Mouse (Mus musculus) layer of hippocampus, postnatal 25 days (tissue): Measurements from ENCODE around the gene Gpr183. TPM values are rescaled to one million over a fixed set of nuclear protein-coding genes. Genes with fewer than 3 reads are reported as not detected.

Experiments
- DNase-seq, 2 experiments: peaks; one replicate each; pipeline ENCODE4 v3.0.0; 2022; ENCODE audit warnings: mixed read lengths in 2 of 2, low spot score in 1 of 2; ENCODE audit errors: extremely low spot score in 1 of 2
- total RNA-seq, 2 experiments: library from RNA; stranded (reverse); gene quantifications; 2 replicates each; pipeline ENCODE4 v1.2.3; 2021

Gene Gpr183
- total RNA-seq, 2 experiments from 2014 or later: 0.87 to 0.96 TPM

- DNase-seq: no peak
Measured at GRCm38 (mm10) chr14:121958041-121958750, 6.8 kb downstream of the Gpr183 start.

DNA sequence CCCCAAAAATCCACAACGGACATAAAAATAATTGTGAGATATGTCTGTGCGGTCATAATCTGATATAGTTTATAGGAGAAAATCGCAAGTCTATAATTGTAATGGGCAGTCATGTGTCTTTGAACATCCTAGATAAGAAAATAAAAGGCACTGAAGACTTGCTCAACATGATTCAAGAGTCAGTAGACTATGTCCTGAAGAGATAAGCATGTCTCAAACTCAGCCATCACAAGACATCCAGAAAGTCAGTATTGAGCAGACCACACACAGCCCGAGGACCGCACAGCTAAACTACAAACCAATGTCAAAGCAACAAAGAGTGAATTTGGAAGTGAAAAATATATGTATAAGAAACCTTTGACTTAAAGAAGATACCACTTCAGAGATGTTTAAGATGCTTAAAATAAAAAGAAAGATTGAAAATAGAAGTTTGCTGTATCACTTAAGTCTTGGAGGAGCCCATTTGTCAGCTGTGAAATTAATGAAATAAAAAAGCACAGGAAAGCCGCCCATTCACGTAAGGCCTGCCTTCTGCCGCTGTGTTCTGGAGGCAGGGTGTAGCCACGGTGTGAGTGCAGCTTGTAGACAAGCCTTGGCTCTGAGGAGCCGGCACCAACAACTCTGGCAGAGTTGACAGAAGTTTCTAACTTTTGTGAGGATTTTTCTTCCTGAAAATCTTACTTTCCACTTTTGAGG, 7.7 kb downstream of the Gpr183 start:
- no peak for DNase-seq

DNA sequence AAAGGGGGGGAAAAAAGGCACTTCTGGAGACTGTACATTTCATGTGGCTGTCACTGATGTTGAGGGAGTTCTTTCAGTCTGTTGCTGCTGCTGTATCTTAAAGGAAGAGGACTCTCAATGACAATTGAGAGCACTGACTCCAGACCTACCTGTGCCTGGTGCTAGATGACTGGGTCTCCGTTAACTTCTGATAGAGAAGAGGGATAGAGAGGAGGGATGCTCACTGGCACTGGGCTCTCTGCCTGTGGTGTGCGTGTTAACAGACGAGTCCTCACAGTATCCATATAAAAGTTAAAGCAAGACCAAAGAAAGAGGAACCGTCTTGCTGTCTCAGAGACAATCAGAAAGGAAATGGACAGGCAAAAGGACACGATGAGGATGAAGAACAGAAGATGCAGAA, 8.7 kb downstream of the Gpr183 start:
- no peak for DNase-seq

DNA sequence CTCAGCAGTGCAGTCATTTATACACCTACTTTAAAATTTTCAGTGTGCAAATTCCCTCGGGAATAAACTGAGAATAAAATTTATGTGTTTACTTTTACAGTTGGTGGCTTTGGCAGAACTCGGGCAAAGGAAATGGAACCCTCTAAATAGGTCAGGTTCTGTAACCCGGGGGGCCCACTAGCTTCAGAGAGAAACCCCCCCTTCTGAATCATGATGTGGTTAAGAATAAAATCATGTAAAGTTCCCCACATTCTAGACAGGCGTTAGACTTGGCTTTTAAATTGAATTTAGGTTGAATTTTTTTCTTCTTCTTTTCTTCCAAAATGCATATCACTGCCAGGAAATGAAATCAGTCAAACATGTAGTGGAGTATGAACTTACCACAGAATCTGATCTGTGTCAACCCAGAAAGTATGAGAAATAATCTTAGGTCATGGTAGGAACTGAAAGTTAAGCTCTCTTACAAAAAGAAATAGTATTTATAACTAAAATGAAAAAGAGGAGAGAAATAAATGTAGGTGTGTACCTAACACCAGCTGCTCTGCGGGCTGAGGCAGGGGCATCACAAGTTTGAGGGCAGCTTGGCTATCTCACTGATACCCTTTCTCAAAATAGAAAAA, 9.7 kb downstream of the Gpr183 start:
- no peak for DNase-seq

- no peak for DNase-seq
Measured at GRCm38 (mm10) chr14:121954608-121955007, 10.4 kb downstream of the Gpr183 start.

DNA sequence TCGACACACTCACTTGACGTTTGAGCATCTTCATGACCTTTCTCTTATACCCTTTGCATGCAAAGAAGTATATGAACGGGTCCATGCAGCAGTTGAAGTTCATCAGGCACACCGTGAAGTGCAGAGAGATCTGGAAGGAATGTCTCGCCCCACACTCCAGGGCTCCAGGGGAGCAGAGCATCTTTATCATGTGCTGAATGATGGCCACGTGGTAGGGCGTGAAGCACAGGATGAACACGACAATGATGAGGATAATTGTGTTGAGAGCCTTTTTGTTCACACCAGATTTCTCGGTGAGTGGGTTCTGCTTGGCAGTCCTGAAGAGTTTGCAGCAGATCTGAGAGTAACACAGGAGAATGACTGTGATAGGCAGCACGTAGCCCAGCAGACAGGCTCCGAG, 10.9 kb downstream of the Gpr183 start:
- DNase-seq: no peak

- no peak for DNase-seq
Measured at GRCm38 (mm10) chr14:121952046-121952400, 13.0 kb downstream of the Gpr183 start.

- DNase-seq: no peak
Measured at GRCm38 (mm10) chr14:121951399-121952045, 13.5 kb downstream of the Gpr183 start.

DNA sequence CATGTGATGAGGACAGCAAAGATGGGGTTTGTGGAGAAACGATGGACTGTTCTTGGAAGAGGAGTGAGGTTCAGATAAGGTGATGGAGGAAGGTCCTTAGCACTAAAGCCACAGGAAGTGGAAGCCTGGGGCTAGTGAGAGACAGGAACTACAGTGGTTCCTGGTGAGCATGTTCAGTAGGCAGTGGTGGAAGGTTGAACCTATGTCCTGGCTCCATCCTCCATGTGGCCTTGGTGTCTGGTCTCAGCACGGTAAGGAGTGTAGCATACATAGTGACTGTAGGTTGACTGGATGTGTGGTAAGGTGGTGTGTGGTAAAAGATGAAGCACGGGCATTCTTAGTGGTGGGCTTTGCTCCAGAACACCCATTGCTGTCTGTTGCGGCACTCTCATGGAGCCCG, 15.1 kb downstream of the Gpr183 start:
- DNase-seq: no peak

GRCm38 (mm10) chr14:121949436-121949835, 15.6 kb downstream of the Gpr183 start:
- no peak for DNase-seq

DNA sequence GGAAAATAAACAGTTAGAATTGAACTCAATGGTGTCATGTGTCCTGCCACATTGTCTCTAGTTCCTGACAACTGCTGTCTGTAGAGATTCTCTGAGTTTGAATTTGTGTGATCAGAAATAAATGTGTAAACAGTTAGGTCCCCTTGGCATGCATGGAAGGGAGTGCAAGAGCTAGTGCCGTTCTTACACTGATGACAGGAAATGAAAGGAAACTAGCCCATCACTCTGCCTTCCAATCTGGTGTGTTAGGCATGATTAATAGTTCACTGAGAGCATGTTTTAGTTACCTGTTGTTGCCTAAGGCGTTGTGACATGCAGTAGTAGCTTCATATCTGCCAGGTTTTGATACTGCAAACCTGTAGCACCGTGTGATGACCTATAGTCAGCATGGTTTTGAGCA, 17.0 kb downstream of the Gpr183 start:
- no peak for DNase-seq

DNA sequence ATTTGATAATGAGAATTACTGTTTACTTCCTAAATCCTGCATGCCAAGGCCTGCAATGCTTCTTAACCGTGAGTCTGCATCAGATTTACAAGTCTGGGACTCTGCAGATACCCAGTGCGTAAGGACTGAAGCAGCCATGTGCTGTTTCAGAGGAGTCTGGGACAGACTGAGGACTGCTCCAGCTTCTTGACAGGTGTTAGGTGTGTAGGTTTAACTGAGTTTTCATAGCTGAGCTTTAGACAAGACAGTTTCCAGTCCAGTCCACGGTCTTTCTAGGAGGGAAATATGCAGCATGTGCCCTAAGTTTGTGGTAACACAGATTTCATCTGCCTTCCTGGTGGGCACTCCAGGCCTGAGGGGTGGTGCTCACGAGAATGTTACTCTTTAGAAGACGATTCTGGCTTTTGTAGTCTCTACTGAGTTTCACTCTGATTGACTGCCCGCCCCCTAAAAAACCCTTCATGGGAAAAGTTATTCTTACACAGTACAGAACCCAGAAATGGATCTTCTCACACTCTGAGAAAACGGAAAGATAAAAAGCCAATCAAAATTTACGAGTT, 17.7 kb downstream of the Gpr183 start:
- no peak for DNase-seq

GRCm38 (mm10) chr14:121946728-121947127, 18.3 kb downstream of the Gpr183 start:
- no peak for DNase-seq

GRCm38 (mm10) chr14:121946131-121946530, 18.9 kb downstream of the Gpr183 start:
- no peak for DNase-seq

DNA sequence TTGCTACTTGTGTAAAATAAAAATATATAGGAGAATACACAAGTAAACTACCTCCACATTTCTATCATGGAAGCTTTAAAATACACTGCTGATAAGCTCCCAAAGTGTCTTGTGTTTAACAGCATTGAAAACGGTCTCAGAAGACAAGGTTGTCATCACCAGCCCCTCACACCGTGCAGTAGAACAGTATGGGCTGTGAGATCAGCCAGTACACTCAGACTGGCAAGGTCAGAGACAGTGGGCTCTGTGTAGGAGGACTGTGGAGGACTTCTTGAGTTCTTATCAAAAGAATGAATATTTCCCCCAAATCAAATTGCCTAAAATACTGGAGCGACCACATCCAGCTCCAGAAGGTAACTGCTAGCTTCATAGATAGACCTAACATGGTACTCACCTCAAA, 25.4 kb downstream of the Gpr183 start:
- DNase-seq: no peak

- DNase-seq: no peak
Measured at GRCm38 (mm10) chr14:121938256-121939191, 26.5 kb downstream of the Gpr183 start.

GRCm38 (mm10) chr14:121937601-121938255, 27.3 kb downstream of the Gpr183 start:
- DNase-seq: no peak

- DNase-seq: no peak
Measured at GRCm38 (mm10) chr14:121936856-121937255, 28.1 kb downstream of the Gpr183 start.

DNA sequence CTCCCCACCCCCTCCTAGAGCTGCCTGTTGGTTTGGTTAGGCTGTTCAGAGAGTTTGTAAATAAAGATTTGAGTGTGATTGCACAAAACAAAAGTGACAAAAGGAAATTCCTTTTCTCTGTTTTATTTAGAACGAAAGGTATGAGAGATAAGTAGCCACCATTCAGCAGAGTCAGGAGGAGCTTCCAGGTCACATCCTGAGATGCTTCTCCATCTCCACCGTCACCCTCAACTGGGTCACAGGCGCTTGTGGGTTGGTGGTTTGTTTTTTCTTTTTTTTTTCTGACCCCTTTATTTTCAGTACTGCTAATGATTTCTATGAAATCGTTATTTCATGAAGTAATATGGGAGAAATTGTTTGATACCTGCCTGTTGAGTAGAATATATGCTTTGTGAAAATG, 28.6 kb downstream of the Gpr183 start:
- DNase-seq: no peak
